Mouse (Mus musculus) left cerebral cortex, adult 2 months (tissue): ENCODE measurements around the gene Inpp5d. TPM values are rescaled to one million over a fixed set of nuclear protein-coding genes. Genes with fewer than 3 reads are reported as not detected.
"Not testable (repeated sequence)": the region's sequence is repeated elsewhere in the genome, so short reads cannot be mapped to it uniquely, and the experiment has no call there.

Experiments
- DNase-seq, 2 experiments: peaks; one replicate each; pipeline ENCODE4 v3.0.0; 2021 to 2022; ENCODE audit warnings: low spot score in 2 of 2, mixed read lengths in 1 of 2; ENCODE audit errors: extremely low spot score in 1 of 2
- H3K27ac ChIP-seq: fragments of 200-600 bp; 2 replicates; pipeline ENCODE4 v1.8.1; 2022
- H3K4me3 ChIP-seq: fragments of 200-600 bp; 2 replicates; pipeline ENCODE4 v1.8.1; 2022
- CTCF ChIP-seq: fragments of 200-600 bp; IDR thresholded peaks from 2 replicates; pipeline ENCODE4 v1.8.1; 2022; ENCODE audit warnings: antibody characterized with exemption, mild to moderate bottlenecking, moderate library complexity
- intact Hi-C: fragments of 180-260 bp; cut with DNase I; formaldehyde crosslinking; loops from one replicate; pipeline ENCODE4 v1.15.1; 2025
- total RNA-seq, 2 experiments: library from RNA; stranded (reverse); gene quantifications; 2 replicates each; pipeline ENCODE4 v1.2.3; 2021

The Inpp5d gene
- total RNA-seq, 2 experiments from 2014 or later: 16.7 to 20.1 TPM

DNA sequence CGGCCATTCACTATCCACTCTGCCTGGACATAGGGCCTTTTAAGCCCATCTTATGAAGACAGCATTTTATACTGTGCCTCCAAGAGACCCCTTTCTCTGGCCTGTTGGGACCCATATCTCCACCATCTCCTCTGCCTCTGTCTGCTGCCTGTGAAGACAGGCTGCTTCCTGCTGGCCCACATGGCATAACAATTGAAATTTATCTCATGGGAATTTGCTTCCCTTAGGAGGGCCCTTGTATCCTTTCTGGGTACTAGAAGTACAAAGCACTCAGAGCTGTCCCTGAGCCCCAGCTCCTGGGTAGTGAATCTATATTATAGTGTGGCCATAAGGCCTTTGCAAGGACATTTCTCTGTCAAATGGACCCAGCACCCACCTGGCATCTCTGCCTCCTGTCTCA lies 40.6 kb downstream of the Inpp5d start:
- Histone ChIP-seq H3K27ac (peak overlapping the region; percentile 22; the same call in 1 of the 2 replicates), H3K4me3 (no peak overlapping the region)
- DNase-seq: no peak
- intact Hi-C loops: no loop called here
- TF ChIP-seq CTCF: no peak

DNA sequence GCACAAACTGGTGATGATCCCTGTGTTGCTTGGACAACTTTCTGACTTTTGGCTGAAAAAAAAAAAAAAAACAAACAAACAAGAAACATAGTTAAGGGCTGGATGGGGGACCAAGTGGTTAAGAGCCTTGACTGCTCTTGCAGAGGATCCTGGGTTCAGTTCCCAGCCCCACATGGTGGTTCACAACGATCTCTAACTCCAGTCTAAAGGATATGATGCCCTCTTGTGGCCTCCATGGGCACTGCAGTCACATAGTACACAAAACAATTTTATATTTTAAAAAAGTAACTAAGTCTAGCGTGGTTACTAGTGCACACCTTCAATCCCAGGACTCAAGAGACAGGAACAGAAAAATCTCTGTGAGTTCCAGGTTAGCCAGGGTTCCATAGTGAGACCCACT lies 43.9 kb downstream of the Inpp5d start:
- Histone ChIP-seq H3K4me3 (no peak overlapping the region), H3K27ac (no peak overlapping the region)
- DNase-seq: no peak
- intact Hi-C loops: no loop called here
- TF ChIP-seq CTCF: peak; percentile 46

- no peak for DNase-seq
These were observed 46.9 kb downstream of the Inpp5d start for GRCm38 (mm10) chr1:87667006-87667405.

DNA sequence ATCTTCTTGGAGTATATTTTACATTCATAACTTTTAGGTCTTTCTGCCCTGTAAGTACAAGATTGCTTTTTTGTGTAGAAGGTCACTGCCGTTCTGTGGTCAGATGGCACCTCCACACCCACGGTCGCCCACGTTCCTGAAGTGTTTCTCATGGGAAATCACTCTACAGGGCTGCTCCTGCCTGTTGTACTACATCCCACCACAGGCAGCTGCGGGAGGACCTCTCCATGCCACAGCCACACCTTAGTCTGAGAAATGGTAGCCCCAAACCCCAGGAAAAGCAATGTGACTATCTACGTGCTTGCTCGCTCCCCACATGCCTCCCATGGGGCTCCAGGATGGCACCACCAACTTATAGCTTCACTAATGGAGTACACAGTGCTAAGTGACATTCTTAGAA lies 48.2 kb downstream of the Inpp5d start:
- TF ChIP-seq CTCF: no peak
- DNase-seq: no peak
- Histone ChIP-seq H3K4me3 (no peak overlapping the region), H3K27ac (no peak overlapping the region)
- intact Hi-C loops: no loop called here

More at GRCm38 (mm10) chr1:87667006-87667405, 46.9 kb downstream of the Inpp5d start:
- no peak overlapping the region for H3K4me3 ChIP-seq
- no peak overlapping the region for H3K27ac ChIP-seq
- intact Hi-C loops: no loop called here
- peak; percentile 6 for TF ChIP-seq CTCF

DNA sequence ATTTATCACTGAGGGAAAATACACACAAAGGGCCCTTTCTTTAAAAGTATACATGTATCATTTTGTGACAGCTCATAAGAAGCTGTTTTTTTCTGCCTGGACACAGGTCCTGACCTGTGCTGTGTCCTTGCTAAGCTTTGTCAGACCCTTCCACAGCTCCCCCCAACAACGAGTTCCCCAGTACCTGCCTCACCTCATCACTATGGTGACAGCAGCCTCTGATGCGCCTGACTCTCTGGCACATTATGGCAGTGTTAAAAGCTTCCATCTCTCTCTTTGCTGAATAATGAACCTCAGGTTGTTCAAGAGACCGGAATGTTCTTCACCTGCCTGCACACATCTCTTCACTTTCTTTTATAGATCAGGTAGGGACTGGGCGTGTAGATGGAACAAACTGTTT lies 51.4 kb downstream of the Inpp5d start:
- no peak for TF ChIP-seq CTCF
- intact Hi-C loops: no loop called here
- H3K4me3 ChIP-seq: no peak overlapping the region
- DNase-seq: no peak
- no peak overlapping the region for H3K27ac ChIP-seq

GRCm38 (mm10) chr1:87673822-87674604 lies 53.9 kb downstream of the Inpp5d start:
- Histone ChIP-seq H3K27ac (no peak overlapping the region), H3K4me3 (no peak overlapping the region)
- no peak for DNase-seq
- TF ChIP-seq CTCF: no peak
- intact Hi-C loops: no loop called here

DNA sequence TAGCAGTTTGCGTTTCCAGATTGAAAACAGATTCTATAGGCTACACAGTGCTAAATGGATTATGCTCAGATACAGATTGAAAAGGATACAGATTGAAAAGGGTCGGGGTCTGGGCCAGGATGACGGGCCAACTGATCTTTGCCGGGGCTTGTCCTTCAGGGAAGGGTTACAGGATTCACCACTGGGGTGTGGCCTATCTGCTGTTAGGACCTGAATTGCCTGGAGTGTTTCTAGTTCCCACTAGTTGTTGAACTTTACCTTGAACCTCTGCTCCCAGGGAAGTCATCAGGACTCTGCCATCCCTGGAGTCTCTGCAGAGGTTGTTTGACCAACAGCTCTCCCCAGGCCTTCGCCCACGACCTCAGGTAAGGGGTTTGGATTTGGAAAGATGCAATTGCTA lies 55.9 kb downstream of the Inpp5d start:
- no peak for DNase-seq
- Histone ChIP-seq H3K4me3 (no peak overlapping the region), H3K27ac (no peak overlapping the region)
- intact Hi-C loops: no loop called here
- no peak for TF ChIP-seq CTCF

- DNase-seq: no peak
- intact Hi-C loops: no loop called here
- peak overlapping the region; percentile 75 for H3K27ac ChIP-seq
These were observed 59.0 kb downstream of the Inpp5d start for GRCm38 (mm10) chr1:87679089-87679488.

GRCm38 (mm10) chr1:87680950-87681349 lies 60.8 kb downstream of the Inpp5d start:
- peak in 1 of 2 experiments; percentile 40 for DNase-seq
- TF ChIP-seq CTCF: no peak
- H3K4me3 ChIP-seq: no peak overlapping the region
- peak overlapping the region; percentile 75 for H3K27ac ChIP-seq
- intact Hi-C loops: loop anchor here (2.0 to 5.0 kb wide), 7 partner anchors 28 to 194 kb away; partner anchors contain the start of gene Neu2

More at GRCm38 (mm10) chr1:87679089-87679488, 59.0 kb downstream of the Inpp5d start:
- no peak overlapping the region for H3K4me3 ChIP-seq
- TF ChIP-seq CTCF: no peak

DNA sequence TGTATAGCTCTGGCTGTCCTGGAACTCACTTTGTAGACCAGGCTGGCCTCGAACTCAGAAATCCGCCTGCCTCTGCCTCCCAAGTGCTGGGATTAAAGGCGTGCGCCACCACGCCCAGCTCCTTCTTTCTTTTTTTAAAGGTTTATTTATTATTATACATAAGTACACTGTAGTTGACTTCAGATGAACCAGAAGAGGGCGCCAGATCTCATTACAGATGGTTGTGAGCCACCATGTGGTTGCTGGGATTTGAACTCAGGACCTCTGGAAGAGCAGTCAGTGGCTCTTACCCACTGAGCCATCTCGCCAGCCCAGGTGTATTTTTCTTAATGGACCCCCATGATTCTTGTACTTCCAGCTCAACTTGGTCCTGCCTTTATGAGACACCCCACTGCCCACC lies 62.4 kb downstream of the Inpp5d start:
- not testable (repeated sequence) for DNase-seq, H3K27ac ChIP-seq, H3K4me3 ChIP-seq
- intact Hi-C loops: loop anchor here (5.0 kb wide), 2 partner anchors 40 to 175 kb away; partner anchors contain the start of gene Neu2
- TF ChIP-seq CTCF: peak; percentile 21

GRCm38 (mm10) chr1:87684071-87684470 lies 64.0 kb downstream of the Inpp5d start:
- Histone ChIP-seq H3K4me3 (no peak overlapping the region), H3K27ac (peak overlapping the region; percentile 84)
- TF ChIP-seq CTCF: no peak
- DNase-seq: no peak
- intact Hi-C loops: loop anchor here (5.0 kb wide), 2 partner anchors 38 to 177 kb away; partner anchors contain the start of gene Neu2

DNA sequence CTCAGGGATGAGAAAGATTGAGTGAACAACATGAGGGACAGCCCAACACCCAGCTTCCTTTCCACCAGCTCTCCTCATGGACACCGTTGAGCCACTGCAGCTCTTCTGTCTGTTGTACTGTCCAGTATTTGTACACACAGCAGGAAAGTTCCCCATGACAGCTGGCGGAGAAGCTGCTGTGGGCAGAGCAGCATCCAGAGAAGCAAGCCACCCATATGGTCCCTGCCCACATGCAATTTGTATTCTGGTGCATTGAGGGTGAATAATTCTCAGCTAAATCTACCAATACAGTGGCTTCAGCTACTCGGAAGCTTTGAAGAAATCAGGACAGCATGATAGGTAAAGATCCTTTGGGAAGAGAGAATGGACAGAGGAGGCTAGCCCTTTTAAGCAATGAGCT lies 64.7 kb downstream of the Inpp5d start:
- TF ChIP-seq CTCF: no peak
- intact Hi-C loops: loop anchor here (5.0 kb wide), 2 partner anchors 38 to 177 kb away; partner anchors contain the start of gene Neu2

More for the DNA sequence above, 64.7 kb downstream of the Inpp5d start:
- Histone ChIP-seq H3K27ac (peak overlapping the region; percentile 84), H3K4me3 (no peak overlapping the region)
- DNase-seq: peak; percentile 54 to 63
